Mouse (Mus musculus) limb, embryonic 11.5 days (tissue): ENCODE results near the gene Vmn2r116. TPM values are rescaled to one million over a fixed set of nuclear protein-coding genes. Genes with fewer than 3 reads are reported as not detected.
"Not testable (repeated sequence)": the region's sequence is repeated elsewhere in the genome, so short reads cannot be mapped to it uniquely, and the experiment has no call there.

ENCODE experiments used
- ATAC-seq: fragments of 200-750 bp; cut with Nextera tagmentation; 2 replicates; pipeline ENCODE4 v1.8.0; 2017; ENCODE audit warnings: low read depth; ENCODE audit not compliant: insufficient number of reproducible peaks, low FRiP score, low TSS enrichment
- DNase-seq: peaks from one replicate; pipeline ENCODE4 v3.0.0-alpha.2; 2015; ENCODE audit warnings: low spot score
- H3K27ac ChIP-seq: fragments of 300-500 bp; sonication (generic); replicated peaks from 2 replicates; pipeline ENCODE4 v1.5.1; 2014; ENCODE audit warnings: low read depth, mild to moderate bottlenecking, low read length
- H3K27me3 ChIP-seq: fragments of 300-500 bp; sonication (generic); 2 replicates; pipeline ENCODE4 v1.6.1; 2014; ENCODE audit warnings: mild to moderate bottlenecking, low read length, mixed read lengths; ENCODE audit not compliant: control insufficient read depth, insufficient read depth
- H3K36me3 ChIP-seq: fragments of 300-500 bp; sonication (generic); 2 replicates; pipeline ENCODE4 v1.6.1; 2014; ENCODE audit warnings: mild to moderate bottlenecking, low read length, moderate library complexity, mixed read lengths; ENCODE audit not compliant: control insufficient read depth, insufficient read depth
- H3K4me1 ChIP-seq: fragments of 300-500 bp; sonication (generic); 2 replicates; pipeline ENCODE4 v1.6.1; 2014; ENCODE audit warnings: low read length, mixed read lengths; ENCODE audit not compliant: control insufficient read depth, insufficient read depth
- H3K4me2 ChIP-seq: fragments of 300-500 bp; sonication (generic); 2 replicates; pipeline ENCODE4 v1.6.1; 2014; ENCODE audit warnings: low read depth, mild to moderate bottlenecking, moderate library complexity; ENCODE audit not compliant: severe bottlenecking
- H3K4me3 ChIP-seq: fragments of 300-500 bp; sonication (generic); 2 replicates; pipeline ENCODE4 v1.5.1; 2014; ENCODE audit warnings: low read depth, low read length
- H3K9ac ChIP-seq: fragments of 300-500 bp; sonication (generic); 2 replicates; pipeline ENCODE4 v1.6.1; 2014; ENCODE audit warnings: mild to moderate bottlenecking, low read length
- H3K9me3 ChIP-seq: fragments of 300-500 bp; sonication (generic); 2 replicates; pipeline ENCODE4 v1.6.1; 2016; ENCODE audit warnings: low read length; ENCODE audit not compliant: control insufficient read depth
- WGBS: fragments of 180-500 bp; shearing (Covaris S2); extraction: QIAGEN DNeasy Blood & Tissue Kit; methylation state at CpG from one replicate; pipeline ENCODE4 v1.1.7; 2014; 5-methylcytosine and 5-hydroxymethylcytosine counted together
- polyA plus RNA-seq: library from polyadenylated mRNA; unstranded; fragments of >200 nt; fragmentation: Nextera tagmentation; extraction: Ambion mirVana; gene quantifications from 2 replicates; pipeline ENCODE4 v1.2.1, GENCODE M21; 2014

The Vmn2r116 gene
- polyA plus RNA-seq, result not detected in 2 replicates

DNA sequence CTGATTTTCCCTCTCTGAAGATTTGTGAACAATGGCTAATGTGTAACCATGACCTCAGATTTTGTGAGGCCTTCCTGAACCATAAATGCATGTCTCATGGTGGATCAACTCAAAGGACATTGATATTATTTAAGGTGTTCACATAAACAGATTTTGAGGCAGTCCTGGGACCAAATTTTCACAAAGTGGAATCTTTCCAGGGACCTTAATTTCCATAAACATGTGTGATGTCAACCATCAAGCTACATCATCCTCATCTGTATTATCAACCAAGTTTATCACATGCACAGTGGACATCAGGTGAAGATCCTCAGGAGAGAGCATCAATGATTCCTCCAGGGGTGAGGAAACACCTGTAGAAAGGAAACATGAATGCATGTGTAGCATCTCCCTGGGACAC lies at the start of gene Vmn2r116:
Gene Vmn2r116, plus strand, starts transcription at position 301 of the 400 bp plus-strand sequence.
- H3K4me1 ChIP-seq, DNase-seq, H3K27ac ChIP-seq, H3K4me2 ChIP-seq, H3K27me3 ChIP-seq, H3K4me3 ChIP-seq, H3K36me3 ChIP-seq, H3K9ac ChIP-seq, H3K9me3 ChIP-seq, ATAC-seq: not testable (repeated sequence)

GRCm38 (mm10) chr17:23343441-23343840 lies 41.0 kb upstream of the Vmn2r116 start, which contains the start of gene Vmn2r115:
Gene Vmn2r115, plus strand, starts transcription at chr17:23343741.
- H3K4me1 ChIP-seq, H3K27ac ChIP-seq, H3K9ac ChIP-seq, H3K36me3 ChIP-seq, H3K4me2 ChIP-seq, H3K27me3 ChIP-seq, ATAC-seq, DNase-seq, H3K9me3 ChIP-seq, H3K4me3 ChIP-seq: not testable (repeated sequence)
- WGBS, result 52% methylated on average over 2 of the region's 2 CpGs

DNA sequence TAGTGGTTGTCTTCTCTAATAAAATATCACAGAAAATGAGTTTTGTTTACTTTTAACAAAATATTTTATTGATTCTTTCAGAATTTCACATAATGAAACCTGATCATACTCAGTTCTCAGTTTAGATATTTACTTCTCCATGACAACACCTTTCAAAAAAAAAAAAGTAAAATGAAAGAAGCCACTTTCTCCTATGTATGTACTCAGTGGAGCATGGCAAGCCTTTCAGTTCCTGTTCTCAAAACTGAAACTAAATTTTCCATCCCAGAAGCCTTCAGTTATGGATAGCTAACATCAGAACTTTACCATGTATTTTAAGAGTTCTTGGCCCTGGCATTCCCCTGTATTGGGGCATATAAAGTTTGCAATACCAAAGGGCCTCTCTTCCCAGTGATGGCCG lies 32.8 kb upstream of the Vmn2r116 start:
- no peak overlapping the region for H3K4me3 ChIP-seq
- no peaks in the 10 kb centered on the region for H3K36me3 ChIP-seq
- no peaks in the 10 kb centered on the region for H3K9me3 ChIP-seq
- WGBS, result 91% methylated on average over 1 of the region's 1 CpGs
- no peak overlapping the region for H3K27ac ChIP-seq
- no peaks in the 10 kb centered on the region for H3K4me1 ChIP-seq
- DNase-seq (no peak), ATAC-seq (no peak)
- H3K9ac ChIP-seq, result no peak overlapping the region
- H3K4me2 ChIP-seq, result no peak overlapping the region
- H3K27me3 ChIP-seq, result no peaks in the 10 kb centered on the region

GRCm38 (mm10) chr17:23433150-23433679 lies 48.8 kb downstream of the Vmn2r116 start:
- Histone ChIP-seq H3K4me3 (no peak overlapping the region), H3K27ac (no peak overlapping the region), H3K36me3 (no peaks in the 10 kb centered on the region), H3K4me2 (no peak overlapping the region), H3K4me1 (no peaks in the 10 kb centered on the region), H3K27me3 (no peaks in the 10 kb centered on the region), H3K9ac (no peak overlapping the region), H3K9me3 (peaks cover 8% of the 10 kb centered on the region)
- ATAC-seq (0 out of 2 replicates have a peak, but pooled peaks have one; percentile 44), DNase-seq (peak; percentile 21)
- 78% methylated on average over 6 of the region's 6 CpGs for WGBS

Other genes with a start within 250 kb of the Vmn2r116 start
- gene Zfp40, start 191.4 kb upstream of the Vmn2r116 start, polyA plus RNA-seq, result 12.6 and 13.1 TPM in 2 replicates
- gene Vmn2r114, start 72.1 kb upstream of the Vmn2r116 start, polyA plus RNA-seq, result not detected in 2 replicates
- gene Vmn2r115, start 40.9 kb upstream of the Vmn2r116 start, polyA plus RNA-seq, result not detected in 2 replicates
- gene Vmn2r117, start 95.1 kb downstream of the Vmn2r116 start, polyA plus RNA-seq, result not detected in 2 replicates
- gene Zfp213, start 179.6 kb downstream of the Vmn2r116 start, polyA plus RNA-seq, result 24.4 and 25.6 TPM in 2 replicates
- 20.5 and 22.7 TPM in 2 replicates for gene Zfp13, start 214.9 kb downstream of the Vmn2r116 start, polyA plus RNA-seq
- 0.24 and 0.80 TPM in 2 replicates for gene Zscan10, start 216.3 kb downstream of the Vmn2r116 start, polyA plus RNA-seq